29 mouse cellular contexts compared by ENCODE assay signal in the genomic region with DNA sequence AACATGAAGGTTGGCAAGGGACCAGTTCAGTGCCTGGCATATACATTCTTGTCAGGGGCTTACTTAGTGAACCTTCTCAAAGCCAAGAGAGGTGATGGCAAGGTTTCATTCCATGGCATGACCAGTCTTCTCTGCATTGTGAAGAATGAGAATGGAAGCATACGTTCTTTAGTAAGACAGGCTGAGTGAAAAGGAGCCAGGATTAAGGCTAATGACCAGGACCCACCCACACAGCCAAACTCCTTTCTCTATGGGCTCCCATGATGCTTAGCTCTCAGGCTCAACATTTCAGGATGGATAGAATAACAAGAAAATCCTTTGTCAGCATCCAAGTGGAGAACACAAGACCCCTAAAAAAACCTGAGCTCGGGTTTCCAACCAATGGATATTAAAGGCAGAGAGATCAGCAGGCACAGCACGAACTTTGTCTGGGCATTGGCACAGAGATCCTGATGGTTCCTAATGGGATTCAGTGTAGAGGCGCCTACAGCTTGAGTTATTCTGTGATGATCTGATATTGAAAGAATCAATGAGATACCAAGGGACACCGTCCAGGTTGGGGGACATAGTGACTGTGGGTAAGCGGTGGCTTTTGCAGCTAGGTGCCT.
A peak's percentile ranks its signal among the peaks of the same experiment; 100 is the strongest.
DNase-seq lines count a peak whose midpoint lies in the region; ATAC-seq and TF ChIP-seq lines count a peak whose summit lies in the region.
"Had no signal": no experiment of that assay in that cellular context is flagged by ENCODE, and none has a peak within 500 bp of the region (broad histone marks: within the 10 kb centered on the region; RNA-seq: fewer than 3 reads in every experiment).

No protein-coding gene starts in this region.

- no peak for ATAC-seq in forebrain, embryonic 11.5 days (replicated peaks; ENCODE audit: low FRiP score)
- no peak; the same call in 1 of the 2 replicates for ATAC-seq in hindbrain, postnatal 0 days
- no peak for ATAC-seq in hindbrain, embryonic 14.5 days (ENCODE audit: low FRiP score)
- 0 out of 2 replicates have a peak, but pooled peaks have one; percentile 34 for ATAC-seq in embryonic facial prominence, embryonic 15.5 days (ENCODE audit: insufficient number of reproducible peaks, low FRiP score, low TSS enrichment, low read depth)
- ATAC-seq in forebrain, embryonic 16.5 days, result peak; percentile 67; the same call in 1 of the 2 replicates
- ATAC-seq: inflammation-experienced regulatory T-cells, adult 6 months; intestine, postnatal 0 days; Patski had no signal

- peaks cover 17% of the 10 kb centered on the region for H3K4me1 ChIP-seq in forebrain, embryonic 10.5 days
- no peaks in the 10 kb centered on the region for H3K4me1 ChIP-seq in forebrain, embryonic 11.5 days (replicated peaks; ENCODE audit: control insufficient read depth, insufficient read depth, low read length)
- H3K4me1 ChIP-seq in hindbrain, postnatal 0 days (ENCODE audit: insufficient read depth, low read length), result 0 out of 2 replicates have a peak, but pooled peaks cover 4% of the 10 kb centered on the region
- H3K4me1 ChIP-seq in hindbrain, embryonic 14.5 days (replicated peaks; ENCODE audit: control insufficient read depth, insufficient read depth, low read length), result no peaks in the 10 kb centered on the region
- H3K4me1 ChIP-seq in embryonic facial prominence, embryonic 15.5 days, result no peaks in the 10 kb centered on the region
- H3K4me1 ChIP-seq in forebrain, embryonic 16.5 days (replicated peaks; ENCODE audit: control insufficient read depth, insufficient read depth, low read length), result peaks cover 10% of the 10 kb centered on the region
- H3K4me1 ChIP-seq: heart, embryonic 12.5 days; heart, embryonic 15.5 days had no signal

- WGBS in forebrain, embryonic 10.5 days, result 75% methylated on average over 6 of the region's 6 CpGs
- 67% methylated on average over 6 of the region's 6 CpGs for WGBS in forebrain, embryonic 11.5 days
- 71% methylated on average over 6 of the region's 6 CpGs for WGBS in hindbrain, postnatal 0 days
- 84% methylated on average over 6 of the region's 6 CpGs for WGBS in hindbrain, embryonic 14.5 days
- 80% methylated on average over 6 of the region's 6 CpGs for WGBS in embryonic facial prominence, embryonic 15.5 days
- 33% methylated on average over 6 of the region's 6 CpGs for WGBS in forebrain, embryonic 16.5 days

- no peaks in the 10 kb centered on the region for H3K36me3 ChIP-seq in forebrain, embryonic 10.5 days (replicated peaks)
- no peaks in the 10 kb centered on the region for H3K36me3 ChIP-seq in forebrain, embryonic 11.5 days (ENCODE audit: control insufficient read depth, insufficient read depth, low read length)
- no peaks in the 10 kb centered on the region for H3K36me3 ChIP-seq in hindbrain, postnatal 0 days (ENCODE audit: insufficient read depth, low read length)
- H3K36me3 ChIP-seq in hindbrain, embryonic 14.5 days (replicated peaks; ENCODE audit: control insufficient read depth, insufficient read depth), result no peaks in the 10 kb centered on the region
- no peaks in the 10 kb centered on the region for H3K36me3 ChIP-seq in embryonic facial prominence, embryonic 15.5 days
- H3K36me3 ChIP-seq in forebrain, embryonic 16.5 days (ENCODE audit: control insufficient read depth, insufficient read depth), result no peaks in the 10 kb centered on the region
- H3K36me3 ChIP-seq: G1E; heart, embryonic 12.5 days; heart, embryonic 15.5 days; hindbrain, embryonic 15.5 days had no signal

- H3K27me3 ChIP-seq in forebrain, embryonic 10.5 days (ENCODE audit: poor library complexity, severe bottlenecking), result peaks cover 6% of the 10 kb centered on the region
- no peaks in the 10 kb centered on the region for H3K27me3 ChIP-seq in forebrain, embryonic 11.5 days (ENCODE audit: control insufficient read depth, insufficient read depth, low read length)
- no peaks in the 10 kb centered on the region for H3K27me3 ChIP-seq in hindbrain, postnatal 0 days (ENCODE audit: insufficient read depth, low read length)
- no peaks in the 10 kb centered on the region for H3K27me3 ChIP-seq in hindbrain, embryonic 14.5 days (ENCODE audit: control insufficient read depth, insufficient read depth, low read length)
- H3K27me3 ChIP-seq in embryonic facial prominence, embryonic 15.5 days, result no peaks in the 10 kb centered on the region; the same call in 1 of the 2 replicates
- no peaks in the 10 kb centered on the region for H3K27me3 ChIP-seq in forebrain, embryonic 16.5 days (replicated peaks; ENCODE audit: control insufficient read depth, insufficient read depth, low read length)
- H3K27me3 ChIP-seq: heart, embryonic 15.5 days; hindbrain, embryonic 15.5 days had no signal

- no peak for DNase-seq in forebrain, embryonic 10.5 days (ENCODE audit: extremely low spot score, low spot score)
- no peak for DNase-seq in forebrain, embryonic 11.5 days (ENCODE audit: low spot score)
- peak; percentile 18 for DNase-seq in hindbrain, postnatal 0 days (ENCODE audit: low spot score)
- no peak for DNase-seq in hindbrain, embryonic 14.5 days (ENCODE audit: low spot score)
- DNase-seq in embryo, embryonic 10.5 days (ENCODE audit: low spot score), result no peak
- no peak for DNase-seq in left cerebral cortex, postnatal 10 days (ENCODE audit: extremely low spot score in 1 of 2, low spot score in 2 of 2)
- DNase-seq: adrenal gland, postnatal 10 days; adrenal gland, postnatal 36 days; B cell, adult 2 months; cerebellum, adult 11 months; cerebellum, adult 2 months; cerebellum, adult 9-11 months; cerebellum, postnatal 25 days; embryo, embryonic 11 days; gastrocnemius, postnatal 25 days; heart, adult 18-20 months; heart, postnatal 10 days; heart, postnatal 36 days; kidney, adult 2 months had no signal

- no peaks in the 10 kb centered on the region for H3K9me3 ChIP-seq in forebrain, embryonic 10.5 days
- H3K9me3 ChIP-seq in forebrain, embryonic 11.5 days (ENCODE audit: control insufficient read depth, low read length), result no peaks in the 10 kb centered on the region
- H3K9me3 ChIP-seq in hindbrain, postnatal 0 days (ENCODE audit: low read length), result no peaks in the 10 kb centered on the region
- no peaks in the 10 kb centered on the region for H3K9me3 ChIP-seq in hindbrain, embryonic 14.5 days (ENCODE audit: control insufficient read depth, low read length)
- H3K9me3 ChIP-seq in embryonic facial prominence, embryonic 15.5 days (replicated peaks), result no peaks in the 10 kb centered on the region
- H3K9me3 ChIP-seq in forebrain, embryonic 16.5 days (ENCODE audit: control insufficient read depth, low read length), result no peaks in the 10 kb centered on the region
- H3K9me3 ChIP-seq: heart, embryonic 12.5 days; heart, embryonic 15.5 days; hindbrain, embryonic 15.5 days had no signal

- 0 out of 2 replicates have a peak overlapping the region, but pooled peaks have one; percentile 7 for H3K27ac ChIP-seq in forebrain, embryonic 10.5 days
- no peak overlapping the region for H3K27ac ChIP-seq in forebrain, embryonic 11.5 days (ENCODE audit: low read depth, low read length)
- no peak overlapping the region for H3K27ac ChIP-seq in hindbrain, postnatal 0 days
- no peak overlapping the region for H3K27ac ChIP-seq in hindbrain, embryonic 14.5 days
- no peak overlapping the region for H3K27ac ChIP-seq in embryonic facial prominence, embryonic 15.5 days (replicated peaks)
- no peak overlapping the region for H3K27ac ChIP-seq in forebrain, embryonic 16.5 days (ENCODE audit: low read length)
- H3K27ac ChIP-seq: heart, embryonic 15.5 days; hindbrain, embryonic 15.5 days had no signal

- H3K4me2 ChIP-seq in forebrain, embryonic 11.5 days (ENCODE audit: low read depth, low read length, severe bottlenecking), result no peak overlapping the region
- no peak overlapping the region for H3K4me2 ChIP-seq in hindbrain, postnatal 0 days (ENCODE audit: low read depth, low read length)
- H3K4me2 ChIP-seq in hindbrain, embryonic 14.5 days (replicated peaks), result no peak overlapping the region
- no peak overlapping the region for H3K4me2 ChIP-seq in embryonic facial prominence, embryonic 15.5 days (replicated peaks)
- no peak overlapping the region for H3K4me2 ChIP-seq in forebrain, embryonic 16.5 days (ENCODE audit: low read length)
- H3K4me2 ChIP-seq: heart, embryonic 12.5 days; heart, embryonic 15.5 days; hindbrain, embryonic 15.5 days had no signal

- H3K4me3 ChIP-seq in forebrain, embryonic 10.5 days, result no peak overlapping the region
- H3K4me3 ChIP-seq in forebrain, embryonic 11.5 days (ENCODE audit: low read depth, low read length), result no peak overlapping the region
- no peak overlapping the region for H3K4me3 ChIP-seq in hindbrain, postnatal 0 days (ENCODE audit: low read length)
- no peak overlapping the region for H3K4me3 ChIP-seq in hindbrain, embryonic 14.5 days (replicated peaks; ENCODE audit: low read length)
- no peak overlapping the region for H3K4me3 ChIP-seq in embryonic facial prominence, embryonic 15.5 days (replicated peaks)
- no peak overlapping the region for H3K4me3 ChIP-seq in forebrain, embryonic 16.5 days (replicated peaks; ENCODE audit: low read length)
- H3K4me3 ChIP-seq: erythroblast, embryonic 14.5 days; heart, embryonic 12.5 days; heart, embryonic 15.5 days; hindbrain, embryonic 15.5 days had no signal

- intact Hi-C loops in left cerebral cortex, postnatal 10 days (cut with DNase I), result no loop called here

- H3K9ac ChIP-seq in forebrain, embryonic 11.5 days (ENCODE audit: low read length), result no peak overlapping the region
- no peak overlapping the region for H3K9ac ChIP-seq in hindbrain, postnatal 0 days (replicated peaks; ENCODE audit: low read length)
- H3K9ac ChIP-seq in hindbrain, embryonic 14.5 days, result no peak overlapping the region
- H3K9ac ChIP-seq in embryonic facial prominence, embryonic 15.5 days, result no peak overlapping the region
- no peak overlapping the region for H3K9ac ChIP-seq in forebrain, embryonic 16.5 days (replicated peaks; ENCODE audit: low read depth, low read length)
- H3K9ac ChIP-seq: heart, embryonic 12.5 days; heart, embryonic 15.5 days; hindbrain, embryonic 15.5 days had no signal

- no peak for TF ChIP-seq CTCF in hindbrain, postnatal 0 days (IDR thresholded peaks at IDR 0.05; ENCODE audit: low read depth)

Comparison
In these comparisons a context has a peak if more than half of its experiments do, and no peak if none do; other contexts are left out.
1. ATAC-seq: peak in embryonic facial prominence, embryonic 15.5 days (single experiment) and forebrain, embryonic 16.5 days (single experiment); none in forebrain, embryonic 11.5 days (single experiment), hindbrain, postnatal 0 days (single experiment) and hindbrain, embryonic 14.5 days (single experiment).